Mouse (Mus musculus): ENCODE data around the gene Gpr12. TPM values are rescaled to one million over a fixed set of nuclear protein-coding genes. Genes with fewer than 3 reads are reported as not detected.
A peak's percentile ranks its signal among the peaks of the same experiment; 100 is the strongest.
"Not testable (repeated sequence)": the region's sequence is repeated elsewhere in the genome, so short reads cannot be mapped to it uniquely, and the experiment has no call there.

Gene Gpr12
- total RNA-seq, 2 experiments from 2014 or later = not detected

DNA sequence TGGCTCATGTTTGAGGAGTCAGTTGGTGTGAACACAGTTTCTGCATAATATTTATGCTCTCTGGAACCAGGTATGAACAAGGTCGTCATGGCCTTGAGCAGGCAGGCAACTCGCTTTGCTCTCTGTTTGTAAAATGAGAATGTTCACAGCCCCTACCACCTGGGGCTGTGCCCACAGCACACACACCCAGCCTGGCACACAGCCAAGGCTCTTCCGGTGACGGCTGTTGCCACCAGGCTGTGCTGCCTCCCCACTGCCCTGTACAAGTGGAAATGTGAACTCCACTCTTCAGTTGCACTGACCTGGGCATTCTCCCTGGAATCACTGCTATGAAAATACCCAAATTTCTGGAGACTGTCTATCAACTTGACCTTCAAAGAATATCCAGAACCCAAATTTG lies 5.9 kb upstream of the Gpr12 start:
- no peak for ATAC-seq (replicated peaks; ENCODE audit: poor library complexity)

DNA sequence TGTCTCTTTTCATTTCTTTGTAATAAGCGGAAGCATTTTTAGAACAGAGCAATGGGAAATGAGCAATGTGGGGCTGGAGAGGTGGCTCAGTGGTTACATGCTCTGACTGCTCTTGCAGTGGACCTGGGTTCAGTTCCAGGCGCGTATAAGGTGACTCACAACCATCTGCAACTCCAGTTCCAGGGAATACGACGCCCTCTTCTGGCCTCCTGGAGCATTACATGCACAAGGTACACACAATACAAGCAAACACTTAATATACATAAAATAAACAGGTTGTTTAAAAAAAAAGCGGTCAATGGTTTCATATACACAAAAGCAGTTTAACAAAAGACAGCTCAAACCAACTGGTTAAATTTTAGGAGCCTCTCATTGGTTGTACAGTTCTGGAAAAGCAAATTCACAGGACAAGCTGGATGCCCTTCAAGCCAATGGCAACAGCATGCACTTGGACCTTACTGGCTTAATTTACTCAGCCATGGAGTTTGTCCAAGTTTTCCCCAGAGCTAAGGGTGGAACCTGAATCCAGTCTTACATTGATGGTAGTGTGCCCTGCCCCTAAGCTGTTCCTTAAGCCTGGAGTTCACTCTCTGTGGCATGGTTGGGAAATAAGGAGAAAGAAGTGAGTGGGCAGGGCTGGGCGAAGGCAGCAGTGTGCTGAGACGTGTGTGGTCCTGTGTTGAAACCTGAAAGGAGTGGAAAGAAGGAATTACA lies 1.5 kb upstream of the Gpr12 start:
- no peak for ATAC-seq (replicated peaks; ENCODE audit: poor library complexity)

DNA sequence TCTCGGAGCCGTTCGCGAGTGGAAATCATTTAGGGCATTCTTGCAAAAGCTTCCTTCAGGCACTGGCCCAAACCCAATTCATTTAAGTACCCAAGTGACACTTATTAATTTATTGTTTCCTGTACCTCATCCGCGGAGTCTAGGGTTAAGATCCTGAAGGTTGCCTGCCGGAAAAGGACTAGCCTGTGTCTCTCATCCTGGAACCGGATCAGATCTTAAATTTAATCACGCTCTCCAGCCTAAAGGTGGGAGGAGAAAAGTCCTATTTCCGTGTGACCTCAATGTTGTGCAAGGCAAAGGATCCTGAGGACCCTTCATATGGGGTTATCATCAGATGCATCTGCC lies 240 bp upstream of the Gpr12 start:
- ATAC-seq (replicated peaks; ENCODE audit: poor library complexity) = no peak

GRCm38 (mm10) chr5:146584156-146584477 lies 922 bp downstream of the Gpr12 start:
- ATAC-seq (replicated peaks; ENCODE audit: poor library complexity) = no peak

DNA sequence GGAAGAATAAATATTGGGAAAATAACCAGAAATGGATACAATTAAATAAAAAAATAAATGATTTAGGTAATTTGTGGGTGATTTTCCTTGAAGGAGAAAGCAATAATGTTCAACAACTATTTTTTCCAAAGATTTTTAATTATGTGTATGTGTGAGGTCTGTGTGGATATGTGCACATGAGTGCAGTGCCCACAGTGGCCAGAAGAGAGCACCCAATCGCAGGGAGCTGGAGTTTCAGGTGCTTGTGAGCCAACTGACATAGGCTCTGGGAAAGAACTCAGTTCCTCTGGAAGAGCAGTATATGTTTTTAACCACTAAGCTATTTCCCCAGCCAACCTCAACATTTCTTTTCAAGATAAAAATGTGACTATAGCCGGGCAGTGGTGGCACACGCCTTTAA lies 8.4 kb downstream of the Gpr12 start:
- ATAC-seq (replicated peaks; ENCODE audit: poor library complexity) = no peak

GRCm38 (mm10) chr5:146572735-146573042 lies 12.3 kb downstream of the Gpr12 start:
- ATAC-seq (replicated peaks; ENCODE audit: poor library complexity) = not testable (repeated sequence)

GRCm38 (mm10) chr5:146571830-146572734 lies 13.0 kb downstream of the Gpr12 start:
- ATAC-seq (replicated peaks; ENCODE audit: poor library complexity) = not testable (repeated sequence)

- ATAC-seq (replicated peaks; ENCODE audit: poor library complexity) = not testable (repeated sequence)
Observed at GRCm38 (mm10) chr5:146570179-146570578, 14.9 kb downstream of the Gpr12 start.

DNA sequence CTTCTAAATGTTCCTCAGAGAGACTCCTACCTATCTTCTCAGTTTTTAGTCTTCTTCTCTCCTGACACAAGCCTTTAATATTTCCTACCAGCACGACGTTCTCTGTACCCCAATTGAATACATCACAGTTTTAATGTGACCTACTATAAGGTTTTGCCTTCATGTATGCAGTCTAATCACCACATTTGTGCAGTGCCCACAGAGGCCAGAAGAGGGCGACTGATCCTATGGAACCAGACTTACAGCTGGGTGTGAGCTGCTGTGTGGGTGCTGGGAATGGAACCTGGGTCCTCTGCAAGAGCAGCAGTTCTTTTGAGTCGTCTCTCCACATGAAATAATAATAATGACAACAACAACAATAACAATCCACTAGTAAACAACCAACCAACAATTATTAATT lies 18.0 kb downstream of the Gpr12 start:
- peak; percentile 75 for ATAC-seq (replicated peaks; ENCODE audit: poor library complexity)

DNA sequence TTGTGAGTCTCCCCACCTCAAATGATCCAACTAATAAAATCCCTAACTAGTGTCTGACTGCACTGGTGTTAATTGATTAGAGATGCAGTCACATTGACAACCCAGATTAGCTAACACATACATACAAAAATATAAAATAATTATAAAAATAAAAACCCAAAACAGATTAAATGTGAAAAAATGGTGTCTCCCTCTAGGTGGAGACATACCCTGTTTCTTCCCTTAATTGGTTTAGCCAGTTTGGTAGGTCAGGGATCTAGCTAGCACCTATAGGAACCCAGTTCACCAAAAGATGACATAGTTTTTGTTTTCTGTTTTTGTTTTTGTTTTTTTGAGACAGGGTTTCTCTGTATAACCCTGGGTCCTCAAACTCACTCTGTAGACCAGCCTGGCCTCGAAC lies 20.8 kb downstream of the Gpr12 start:
- no peak for ATAC-seq (replicated peaks; ENCODE audit: poor library complexity)

DNA sequence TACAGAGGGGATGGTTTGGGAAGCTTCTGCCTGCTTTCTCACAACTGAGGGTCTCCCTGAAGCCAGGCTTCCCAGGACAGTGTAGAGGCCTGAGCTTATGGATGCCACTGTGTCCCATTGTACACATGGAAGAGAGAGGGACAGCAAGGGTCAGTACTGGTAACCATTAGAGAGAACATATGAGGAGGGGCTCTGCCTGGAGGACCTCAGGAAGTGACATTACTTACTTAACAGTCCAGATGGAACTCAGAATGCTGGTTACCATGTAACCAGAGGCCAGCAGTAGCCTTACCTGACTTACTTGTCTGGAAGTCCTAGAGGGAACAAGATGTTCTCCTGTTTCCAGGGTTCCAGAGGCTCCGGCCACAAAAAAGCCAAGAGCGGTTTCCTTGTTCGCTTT lies 29.2 kb downstream of the Gpr12 start, which contains the start of gene Gm3415:
Gm3415 (plus strand) TSS at position 301 of the 400 bp plus-strand sequence.
- not testable (repeated sequence) for ATAC-seq (replicated peaks; ENCODE audit: poor library complexity)

DNA sequence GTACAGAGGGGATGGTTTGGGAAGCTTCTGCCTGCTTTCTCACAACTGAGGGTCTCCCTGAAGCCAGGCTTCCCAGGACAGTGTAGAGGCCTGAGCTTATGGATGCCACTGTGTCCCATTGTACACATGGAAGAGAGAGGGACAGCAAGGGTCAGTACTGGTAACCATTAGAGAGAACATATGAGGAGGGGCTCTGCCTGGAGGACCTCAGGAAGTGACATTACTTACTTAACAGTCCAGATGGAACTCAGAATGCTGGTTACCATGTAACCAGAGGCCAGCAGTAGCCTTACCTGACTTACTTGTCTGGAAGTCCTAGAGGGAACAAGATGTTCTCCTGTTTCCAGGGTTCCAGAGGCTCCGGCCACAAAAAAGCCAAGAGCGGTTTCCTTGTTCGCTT lies 47.7 kb downstream of the Gpr12 start, which contains the start of gene Gm3409:
Gm3409 (plus strand) TSS at position 301 of the 400 bp plus-strand sequence.
- ATAC-seq (replicated peaks; ENCODE audit: poor library complexity) = not testable (repeated sequence)

Other genes starting within 250 kb of the Gpr12 start
- not detected in 2 replicates for gene Wasf3, start 200.3 kb downstream of the Gpr12 start, total RNA-seq (2015)
- gene Wasf3, start 200.3 kb downstream of the Gpr12 start, total RNA-seq (2017) = not detected in 2 replicates
- not detected in 2 replicates for gene Gm6408, start 103.3 kb downstream of the Gpr12 start, total RNA-seq (2015)
- not detected in 2 replicates for gene Gm6408, start 103.3 kb downstream of the Gpr12 start, total RNA-seq (2017)
- gene Gm6370, start 93.9 kb downstream of the Gpr12 start, total RNA-seq (2015) = not detected in 2 replicates
- gene Gm6370, start 93.9 kb downstream of the Gpr12 start, total RNA-seq (2017) = not detected in 2 replicates
- not detected in 2 replicates for gene 4930449I24Rik, start 82.8 kb downstream of the Gpr12 start, total RNA-seq (2015)
- gene 4930449I24Rik, start 82.8 kb downstream of the Gpr12 start, total RNA-seq (2017) = not detected in 2 replicates
- gene Gm3402, start 71.1 kb downstream of the Gpr12 start, total RNA-seq (2015) = not detected in 2 replicates
- not detected in 2 replicates for gene Gm3402, start 71.1 kb downstream of the Gpr12 start, total RNA-seq (2017)
- gene Gm3404, start 59.4 kb downstream of the Gpr12 start, total RNA-seq (2015) = not detected in 2 replicates
- not detected in 2 replicates for gene Gm3404, start 59.4 kb downstream of the Gpr12 start, total RNA-seq (2017)
- gene Gm3409, start 47.6 kb downstream of the Gpr12 start, total RNA-seq (2015) = not detected in 2 replicates
- gene Gm3409, start 47.6 kb downstream of the Gpr12 start, total RNA-seq (2017) = not detected in 2 replicates
- gene Gm3415, start 29.1 kb downstream of the Gpr12 start, total RNA-seq (2015) = not detected in 2 replicates
- gene Gm3415, start 29.1 kb downstream of the Gpr12 start, total RNA-seq (2017) = not detected in 2 replicates
- gene Usp12, start 209.8 kb upstream of the Gpr12 start, total RNA-seq (2015) = 14.2 and 16.4 TPM in 2 replicates
- 35.3 and 50.1 TPM in 2 replicates for gene Usp12, start 209.8 kb upstream of the Gpr12 start, total RNA-seq (2017)
- gene Rpl21, start 247.7 kb upstream of the Gpr12 start, total RNA-seq (2015) = 2,785 and 2,819 TPM in 2 replicates
- 2,136 and 2,277 TPM in 2 replicates for gene Rpl21, start 247.7 kb upstream of the Gpr12 start, total RNA-seq (2017)

All from megakaryocyte progenitor cell, adult 5-6 weeks (primary cell).